Mouse (Mus musculus) kidney, adult 9 months (tissue): Measurements from ENCODE around the gene Mrpl54.

ENCODE experiments used
- DNase-seq: peaks from one replicate; pipeline ENCODE4 v3.0.0; 2022

The Mrpl54 gene

GRCm38 (mm10) chr10:81259225-81259884 lies 7.4 kb downstream of the Mrpl54 start:
- no peak for DNase-seq

- DNase-seq = no peak
Measured at GRCm38 (mm10) chr10:81257158-81258039, 9.3 kb downstream of the Mrpl54 start.

GRCm38 (mm10) chr10:81254886-81255285 lies 11.8 kb downstream of the Mrpl54 start:
- no peak for DNase-seq

- no peak for DNase-seq
Measured at GRCm38 (mm10) chr10:81252424-81253419, 14.0 kb downstream of the Mrpl54 start, which contains the start of gene Matk. Gene Matk, plus strand, starts transcription at chr10:81252935.

- no peak for DNase-seq
Measured at GRCm38 (mm10) chr10:81249442-81249841, 17.3 kb downstream of the Mrpl54 start.

- DNase-seq = no peak
Measured at GRCm38 (mm10) chr10:81247804-81248203, 18.9 kb downstream of the Mrpl54 start.

- DNase-seq = no peak
Measured at GRCm38 (mm10) chr10:81245166-81245565, 21.6 kb downstream of the Mrpl54 start.

- peak; percentile 79 for DNase-seq
Measured at GRCm38 (mm10) chr10:81244595-81244994, 22.1 kb downstream of the Mrpl54 start.

GRCm38 (mm10) chr10:81244146-81244545 lies 22.6 kb downstream of the Mrpl54 start:
- no peak for DNase-seq

GRCm38 (mm10) chr10:81242021-81242420 lies 24.7 kb downstream of the Mrpl54 start:
- DNase-seq = no peak

- DNase-seq = peak; percentile 50
Measured at GRCm38 (mm10) chr10:81240876-81241275, 25.9 kb downstream of the Mrpl54 start.

- DNase-seq = no peak
Measured at GRCm38 (mm10) chr10:81238618-81239017, 28.1 kb downstream of the Mrpl54 start.

- no peak for DNase-seq
Measured at GRCm38 (mm10) chr10:81236471-81237268, 30.1 kb downstream of the Mrpl54 start.

- DNase-seq = no peak
Measured at GRCm38 (mm10) chr10:81234206-81234605, 32.5 kb downstream of the Mrpl54 start.

GRCm38 (mm10) chr10:81233226-81233585 lies 33.5 kb downstream of the Mrpl54 start:
- no peak for DNase-seq

- peak; percentile 93 for DNase-seq
Measured at GRCm38 (mm10) chr10:81232580-81233225, 34.0 kb downstream of the Mrpl54 start, which contains the start of gene Zfr2. Gene Zfr2, plus strand, starts transcription at chr10:81233155.

- DNase-seq = no peak
Measured at GRCm38 (mm10) chr10:81231436-81231835, 35.3 kb downstream of the Mrpl54 start.

GRCm38 (mm10) chr10:81230438-81231332 lies 36.0 kb downstream of the Mrpl54 start, which contains the start of gene Atcay:
Gene Atcay, minus strand, starts transcription at chr10:81230833.
- DNase-seq = no peak

- DNase-seq = no peak
Measured at GRCm38 (mm10) chr10:81229735-81230437, 36.8 kb downstream of the Mrpl54 start.
